Mouse (Mus musculus) hindbrain, embryonic 16.5 days (tissue): ENCODE results near the gene Irak3. TPM values are rescaled to one million over a fixed set of nuclear protein-coding genes. Genes with fewer than 3 reads are reported as not detected.

ENCODE experiments used
- ATAC-seq: fragments of 200-750 bp; cut with Nextera tagmentation; 2 replicates; pipeline ENCODE4 v1.8.0; 2017; ENCODE audit warnings: moderate TSS enrichment, moderate library complexity
- H3K27ac ChIP-seq: fragments of 300-500 bp; sonication (generic); 2 replicates; pipeline ENCODE4 v1.5.1; 2014; ENCODE audit warnings: low read depth, mild to moderate bottlenecking, control low read depth, low read length, moderate library complexity
- H3K27me3 ChIP-seq: fragments of 300-500 bp; sonication (generic); replicated peaks from 2 replicates; pipeline ENCODE4 v1.6.1; 2014; ENCODE audit warnings: low read length; ENCODE audit not compliant: control insufficient read depth, insufficient read depth
- H3K36me3 ChIP-seq: fragments of 300-500 bp; sonication (generic); 2 replicates; pipeline ENCODE4 v1.6.1; 2014; ENCODE audit warnings: mild to moderate bottlenecking, low read length, moderate library complexity, mixed read lengths; ENCODE audit not compliant: control insufficient read depth, insufficient read depth
- H3K4me1 ChIP-seq: fragments of 300-500 bp; sonication (generic); 2 replicates; pipeline ENCODE4 v1.6.1; 2014; ENCODE audit warnings: low read depth, low read length; ENCODE audit not compliant: control insufficient read depth, insufficient read depth
- H3K4me2 ChIP-seq: fragments of 300-500 bp; sonication (generic); 2 replicates; pipeline ENCODE4 v1.6.1; 2014; ENCODE audit warnings: mild to moderate bottlenecking, low read length, control low read depth, moderate library complexity
- H3K4me3 ChIP-seq: fragments of 300-500 bp; sonication (generic); 2 replicates; pipeline ENCODE4 v1.5.1; 2014; ENCODE audit warnings: mild to moderate bottlenecking, low read length, control low read depth, moderate library complexity
- H3K9ac ChIP-seq: fragments of 300-500 bp; sonication (generic); 2 replicates; pipeline ENCODE4 v1.6.1; 2014; ENCODE audit warnings: low read depth, mild to moderate bottlenecking, control low read depth, low read length, moderate library complexity
- H3K9me3 ChIP-seq: fragments of 300-500 bp; sonication (generic); 2 replicates; pipeline ENCODE4 v1.6.1; 2014; ENCODE audit warnings: mild to moderate bottlenecking, low read length, moderate library complexity; ENCODE audit not compliant: control insufficient read depth
- WGBS: fragments of 180-500 bp; shearing (Covaris S2); extraction: QIAGEN DNeasy Blood & Tissue Kit; methylation state at CpG from one replicate; pipeline ENCODE4 v1.1.7; 2014; 5-methylcytosine and 5-hydroxymethylcytosine counted together
- polyA plus RNA-seq: library from polyadenylated mRNA; unstranded; fragments of >200 nt; fragmentation: Nextera tagmentation; extraction: Ambion mirVana; gene quantifications from 2 replicates; pipeline ENCODE4 v1.2.1, GENCODE M21; 2015

The Irak3 gene
- polyA plus RNA-seq, 1 experiment from 2014 or later, result 0.55 TPM

GRCm38 (mm10) chr10:120191165-120191564 is 10.8 kb downstream of the Irak3 start:
- no peak for ATAC-seq
- no peak overlapping the region for H3K4me3 ChIP-seq
- H3K4me1 ChIP-seq, result no peaks in the 10 kb centered on the region
- WGBS, result 84% methylated on average over 6 of the region's 6 CpGs
- no peaks in the 10 kb centered on the region for H3K9me3 ChIP-seq
- H3K4me2 ChIP-seq, result no peak overlapping the region
- H3K9ac ChIP-seq, result no peak overlapping the region
- no peaks in the 10 kb centered on the region for H3K36me3 ChIP-seq
- H3K27ac ChIP-seq, result no peak overlapping the region
- no peaks in the 10 kb centered on the region for H3K27me3 ChIP-seq

- Histone ChIP-seq H3K36me3 (no peaks in the 10 kb centered on the region), H3K27ac (no peak overlapping the region), H3K27me3 (no peaks in the 10 kb centered on the region), H3K9ac (no peak overlapping the region), H3K9me3 (no peaks in the 10 kb centered on the region), H3K4me2 (no peak overlapping the region), H3K4me3 (no peak overlapping the region), H3K4me1 (no peaks in the 10 kb centered on the region)
- ATAC-seq, result no peak
- 28% methylated on average over 6 of the region's 6 CpGs for WGBS
These were observed 12.1 kb downstream of the Irak3 start for GRCm38 (mm10) chr10:120189782-120190181.

- Histone ChIP-seq H3K4me1 (no peaks in the 10 kb centered on the region), H3K9me3 (no peaks in the 10 kb centered on the region), H3K4me2 (no peak overlapping the region), H3K36me3 (no peaks in the 10 kb centered on the region), H3K27ac (no peak overlapping the region), H3K4me3 (no peak overlapping the region), H3K27me3 (no peaks in the 10 kb centered on the region), H3K9ac (no peak overlapping the region)
- WGBS, result 73% methylated on average over 11 of the region's 11 CpGs
- no peak for ATAC-seq
These were observed 12.7 kb downstream of the Irak3 start for GRCm38 (mm10) chr10:120189276-120189675.

GRCm38 (mm10) chr10:120188513-120188912 is 13.4 kb downstream of the Irak3 start:
- Histone ChIP-seq H3K4me2 (no peak overlapping the region), H3K4me3 (no peak overlapping the region), H3K9ac (no peak overlapping the region), H3K27ac (no peak overlapping the region), H3K27me3 (no peaks in the 10 kb centered on the region), H3K9me3 (no peaks in the 10 kb centered on the region), H3K36me3 (no peaks in the 10 kb centered on the region), H3K4me1 (no peaks in the 10 kb centered on the region)
- ATAC-seq, result no peak
- WGBS, result 70% methylated on average over 2 of the region's 2 CpGs

- H3K4me1 ChIP-seq, result no peaks in the 10 kb centered on the region
- H3K27me3 ChIP-seq, result no peaks in the 10 kb centered on the region
These were observed 18.6 kb downstream of the Irak3 start for GRCm38 (mm10) chr10:120183342-120183741.

GRCm38 (mm10) chr10:120182887-120183286 is 19.0 kb downstream of the Irak3 start:
- WGBS, result 93% methylated on average over 1 of the region's 1 CpGs
- ATAC-seq, result no peak

More at GRCm38 (mm10) chr10:120183342-120183741, 18.6 kb downstream of the Irak3 start:
- H3K36me3 ChIP-seq, result no peaks in the 10 kb centered on the region
- no peaks in the 10 kb centered on the region for H3K9me3 ChIP-seq
- 87% methylated on average over 2 of the region's 2 CpGs for WGBS
- no peak overlapping the region for H3K9ac ChIP-seq
- H3K27ac ChIP-seq, result no peak overlapping the region
- no peak for ATAC-seq
- H3K4me3 ChIP-seq, result no peak overlapping the region
- no peak overlapping the region for H3K4me2 ChIP-seq

GRCm38 (mm10) chr10:120174192-120174705 is 27.7 kb downstream of the Irak3 start:
- 91% methylated on average over 15 of the region's 15 CpGs for WGBS
- no peak for ATAC-seq

More at GRCm38 (mm10) chr10:120182887-120183286, 19.0 kb downstream of the Irak3 start:
- H3K27me3 ChIP-seq, result no peaks in the 10 kb centered on the region
- no peak overlapping the region for H3K4me3 ChIP-seq
- H3K4me1 ChIP-seq, result no peaks in the 10 kb centered on the region
- no peak overlapping the region for H3K4me2 ChIP-seq
- H3K9me3 ChIP-seq, result no peaks in the 10 kb centered on the region
- H3K27ac ChIP-seq, result no peak overlapping the region
- H3K36me3 ChIP-seq, result no peaks in the 10 kb centered on the region
- H3K9ac ChIP-seq, result no peak overlapping the region

GRCm38 (mm10) chr10:120171340-120171739 is 30.6 kb downstream of the Irak3 start:
- no peak overlapping the region for H3K27ac ChIP-seq
- H3K36me3 ChIP-seq, result no peaks in the 10 kb centered on the region
- no peak overlapping the region for H3K4me3 ChIP-seq
- no peaks in the 10 kb centered on the region for H3K9me3 ChIP-seq
- no peaks in the 10 kb centered on the region for H3K27me3 ChIP-seq
- no peak for ATAC-seq
- H3K9ac ChIP-seq, result no peak overlapping the region; the same call in 1 of the 2 replicates
- 34% methylated on average over 5 of the region's 5 CpGs for WGBS
- H3K4me1 ChIP-seq, result no peaks in the 10 kb centered on the region
- no peak overlapping the region for H3K4me2 ChIP-seq

More at GRCm38 (mm10) chr10:120174192-120174705, 27.7 kb downstream of the Irak3 start:
- H3K9ac ChIP-seq, result no peak overlapping the region
- no peak overlapping the region for H3K4me3 ChIP-seq
- H3K4me1 ChIP-seq, result no peaks in the 10 kb centered on the region
- H3K27ac ChIP-seq, result no peak overlapping the region
- no peaks in the 10 kb centered on the region for H3K36me3 ChIP-seq
- H3K4me2 ChIP-seq, result no peak overlapping the region
- H3K27me3 ChIP-seq, result no peaks in the 10 kb centered on the region
- no peaks in the 10 kb centered on the region for H3K9me3 ChIP-seq

- WGBS, result 69% methylated on average over 4 of the region's 4 CpGs
- Histone ChIP-seq H3K36me3 (no peaks in the 10 kb centered on the region), H3K4me1 (no peaks in the 10 kb centered on the region), H3K9ac (no peak overlapping the region), H3K27ac (no peak overlapping the region), H3K4me3 (no peak overlapping the region), H3K27me3 (no peaks in the 10 kb centered on the region), H3K9me3 (no peaks in the 10 kb centered on the region), H3K4me2 (no peak overlapping the region)
- ATAC-seq, result no peak
These were observed 31.7 kb downstream of the Irak3 start for GRCm38 (mm10) chr10:120170277-120170676.

GRCm38 (mm10) chr10:120169841-120170240 is 32.1 kb downstream of the Irak3 start:
- Histone ChIP-seq H3K27ac (no peak overlapping the region), H3K4me1 (no peaks in the 10 kb centered on the region), H3K36me3 (no peaks in the 10 kb centered on the region), H3K9me3 (no peaks in the 10 kb centered on the region), H3K27me3 (no peaks in the 10 kb centered on the region), H3K4me3 (no peak overlapping the region), H3K9ac (no peak overlapping the region), H3K4me2 (no peak overlapping the region)
- WGBS, result 70% methylated on average over 5 of the region's 5 CpGs
- no peak for ATAC-seq
